Mouse (Mus musculus): ENCODE data around the gene Foxn4.

DNA sequence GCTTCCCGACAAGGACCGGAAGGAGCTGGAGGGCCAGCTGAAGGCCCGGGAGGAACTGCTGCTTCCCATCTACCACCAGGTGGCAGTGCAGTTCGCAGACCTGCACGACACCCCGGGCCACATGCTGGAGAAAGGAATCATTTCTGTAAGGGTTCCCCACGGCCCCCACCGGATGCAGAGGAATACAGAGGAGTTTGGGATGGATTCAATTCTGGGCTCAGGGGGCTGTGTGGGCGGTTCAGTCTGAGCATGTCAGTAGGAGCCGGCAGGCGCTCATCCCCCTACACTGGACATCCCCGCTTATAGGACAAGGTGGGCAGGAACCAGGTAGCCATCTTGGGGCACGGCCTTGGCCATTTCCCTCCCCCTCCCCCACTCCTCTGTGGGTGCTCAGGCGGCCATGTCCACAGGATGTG lies 25.4 kb downstream of the Foxn4 start:
- TF ChIP-seq POLR2A (IDR thresholded peaks at IDR 0.05; ENCODE audit: low read depth, low read length) (peak; percentile 31; the same call in 1 of the 2 replicates), CTCF (conservative IDR thresholded peaks at IDR 0.05 in 1 of 2, IDR thresholded peaks at IDR 0.05 in 1 of 2; ENCODE audit: low read depth in 2 of 2, low read length in 2 of 2) (peak; percentile 56 to 92), POLR2AphosphoS2 (IDR thresholded peaks at IDR 0.05; ENCODE audit: low read depth, low read length) (no peak), UBTF (IDR thresholded peaks at IDR 0.05; ENCODE audit: low read depth, low read length) (no peak), JUND (conservative IDR thresholded peaks at IDR 0.05; ENCODE audit: low read depth, low read length) (no peak), ELF1 (IDR thresholded peaks at IDR 0.05; ENCODE audit: low read depth, low read length) (peak; percentile 74; the same call in 1 of the 2 replicates), USF2 (conservative IDR thresholded peaks at IDR 0.05; ENCODE audit: low read depth, low read length) (no peak), MYC (IDR thresholded peaks at IDR 0.05; ENCODE audit: low read depth, low read length) (peak; percentile 91), KAT2A (IDR thresholded peaks at IDR 0.05; ENCODE audit: insufficient replicate concordance, low read length) (no peak), BHLHE40 (IDR thresholded peaks at IDR 0.05; ENCODE audit: low read depth, low read length) (peak; percentile 47), ZC3H11A (IDR thresholded peaks at IDR 0.05; ENCODE audit: low read depth, low read length) (peak; percentile 19; the same call in 1 of the 2 replicates), IRF4 (IDR thresholded peaks at IDR 0.05; ENCODE audit: low read depth, low read length) (peak; percentile 70), USF1 (IDR thresholded peaks at IDR 0.05; ENCODE audit: low read depth, low read length) (no peak), ETS1 (conservative IDR thresholded peaks at IDR 0.05; ENCODE audit: low read depth, low read length) (peak; percentile 35; the same call in 1 of the 2 replicates)

All from CH12.LX (cell line).